Mouse (Mus musculus): Measurements from ENCODE around the gene Myo9a.

DNA sequence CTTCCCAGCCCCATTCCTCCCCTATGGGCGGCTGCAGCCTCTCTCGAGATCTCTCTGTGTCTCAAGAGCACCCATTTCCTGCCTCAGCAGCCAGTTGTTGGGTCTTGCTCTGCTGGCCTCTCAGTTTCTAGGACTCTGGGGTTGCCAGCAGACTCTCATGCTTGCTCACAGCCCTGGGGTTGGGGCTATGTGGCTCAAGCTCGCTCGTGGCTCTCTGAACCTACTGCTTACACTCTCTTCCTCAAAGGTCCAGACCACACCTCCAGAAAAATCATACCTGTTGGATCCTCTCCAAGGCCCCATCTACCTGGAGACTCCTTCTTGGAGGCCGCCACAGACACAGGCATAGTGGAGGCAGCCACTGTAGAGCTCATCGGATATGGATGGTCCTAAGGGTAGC is 198.8 kb downstream of the Myo9a start:
- TF ChIP-seq CTCF (IDR thresholded peaks at IDR 0.05; ENCODE audit: low read depth, low read length) (no peak), POLR2A (IDR thresholded peaks at IDR 0.05; ENCODE audit: insufficient read depth, low read length) (no peak), EP300 (IDR thresholded peaks at IDR 0.05; ENCODE audit: insufficient read depth, low read depth, low read length) (no peak)
